Mouse (Mus musculus) adrenal gland, postnatal 25 days (tissue): ENCODE measurements around the gene Gm11027. TPM values are rescaled to one million over a fixed set of nuclear protein-coding genes. Genes with fewer than 3 reads are reported as not detected.

ENCODE experiments used
- DNase-seq: peaks from one replicate; pipeline ENCODE4 v3.0.0; 2021; ENCODE audit warnings: mixed read lengths
- microRNA-seq, 2 experiments: library from miRNA; unstranded; fragments of <30 nt; microRNA quantifications; one replicate each; pipeline ENCODE4 v1.2.0; 2021
- total RNA-seq: library from RNA; stranded (reverse); gene quantifications from 2 replicates; pipeline ENCODE4 v1.2.3, GENCODE M21; 2021

Gene Gm11027
- total RNA-seq, 1 experiment from 2014 or later = not detected

DNA sequence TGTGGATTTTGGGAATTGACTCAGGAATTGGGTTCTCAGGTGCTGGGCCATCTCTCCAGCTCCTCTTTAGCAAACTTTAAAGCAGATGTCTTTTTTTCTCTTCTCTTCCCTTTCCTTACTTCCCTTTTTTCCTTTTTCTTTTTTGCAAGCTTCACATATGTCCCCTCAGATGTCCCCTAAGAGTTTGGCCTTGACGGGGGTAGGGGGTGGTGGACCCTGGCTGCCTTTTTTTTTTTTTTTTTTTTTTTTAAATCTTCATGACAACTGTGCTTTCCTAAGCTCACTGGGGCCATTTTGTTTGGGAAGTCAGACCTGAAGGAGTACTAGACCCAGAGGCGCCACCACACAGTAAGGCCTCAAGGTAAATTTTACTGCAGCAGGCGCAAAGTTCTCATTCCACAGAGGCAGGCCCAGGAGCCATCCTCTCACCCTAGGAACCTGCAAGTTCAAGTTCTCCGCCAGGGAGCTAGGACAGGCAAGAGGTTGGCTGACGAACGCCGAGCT, 5.0 kb downstream of the Gm11027 start:
- DNase-seq = no peak

- DNase-seq = peak; percentile 100
Measured at GRCm38 (mm10) chr12:116280653-116281364, 5.6 kb downstream of the Gm11027 start, which contains the start of gene Esyt2. Esyt2 (plus strand) TSS chr12:116281196.

DNA sequence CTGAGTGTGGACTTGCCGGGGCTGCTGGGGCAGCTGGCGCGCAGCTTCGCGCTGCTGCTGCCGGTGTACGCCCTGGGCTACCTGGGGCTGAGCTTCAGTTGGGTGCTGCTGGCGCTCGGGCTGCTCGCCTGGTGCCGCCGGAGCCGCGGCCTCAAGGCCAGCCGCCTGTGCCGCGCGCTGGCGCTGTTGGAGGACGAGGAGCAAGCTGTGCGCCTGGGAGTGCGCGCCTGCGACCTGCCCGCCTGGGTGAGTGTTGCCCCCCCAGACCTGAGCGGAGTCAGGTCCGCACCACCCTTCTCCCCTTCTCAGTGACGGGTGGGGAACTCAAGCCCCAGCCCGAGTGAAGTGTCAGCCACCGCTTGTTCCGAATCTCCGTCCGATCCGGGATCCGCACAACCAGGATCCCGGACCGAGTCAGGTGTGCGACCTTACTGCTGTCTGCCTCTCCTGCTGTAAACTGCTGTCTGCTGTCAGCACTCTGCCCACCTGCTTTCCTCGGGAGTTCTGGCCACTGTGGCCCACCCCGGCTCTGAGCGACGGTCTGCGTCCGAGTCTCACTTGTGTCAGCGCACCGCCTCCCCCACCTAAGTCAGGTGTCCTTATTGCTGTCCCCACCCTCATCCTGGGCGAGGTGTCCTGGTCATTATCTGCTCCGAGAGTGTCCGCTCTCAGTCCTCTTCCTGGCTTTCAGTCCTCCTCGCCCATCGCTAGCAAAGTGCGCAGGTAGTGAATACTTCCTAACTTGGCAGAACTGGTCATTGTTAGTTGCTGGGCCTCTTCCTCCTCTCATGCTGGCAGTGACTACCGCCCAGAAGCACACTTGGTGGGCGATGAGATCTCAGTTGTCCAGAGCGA, 6.5 kb downstream of the Gm11027 start:
- DNase-seq = peak; percentile 60

DNA sequence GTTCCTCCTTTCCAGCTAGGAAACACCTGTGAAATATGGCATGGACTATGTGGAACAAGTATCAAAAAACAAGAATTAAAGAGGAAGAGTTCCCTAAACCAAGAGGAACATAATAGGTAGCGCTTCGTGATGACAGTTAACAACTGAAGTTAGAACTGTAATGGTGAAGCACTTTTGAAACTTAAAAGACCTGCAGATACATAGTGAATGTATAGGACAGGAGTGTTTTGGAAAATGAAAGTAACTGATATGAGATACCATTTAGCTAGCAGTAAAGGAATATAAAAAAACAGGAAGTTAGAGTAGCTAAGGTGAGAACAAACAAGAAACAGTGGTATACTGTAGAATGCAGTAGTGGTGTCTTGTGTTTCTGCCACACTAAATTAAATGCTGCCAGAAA, 7.7 kb downstream of the Gm11027 start:
- DNase-seq = no peak

GRCm38 (mm10) chr12:116283511-116283910, 8.3 kb downstream of the Gm11027 start:
- no peak for DNase-seq

GRCm38 (mm10) chr12:116293185-116293584, 18.0 kb downstream of the Gm11027 start:
- no peak for DNase-seq

GRCm38 (mm10) chr12:116293599-116294292, 18.6 kb downstream of the Gm11027 start:
- DNase-seq = no peak

DNA sequence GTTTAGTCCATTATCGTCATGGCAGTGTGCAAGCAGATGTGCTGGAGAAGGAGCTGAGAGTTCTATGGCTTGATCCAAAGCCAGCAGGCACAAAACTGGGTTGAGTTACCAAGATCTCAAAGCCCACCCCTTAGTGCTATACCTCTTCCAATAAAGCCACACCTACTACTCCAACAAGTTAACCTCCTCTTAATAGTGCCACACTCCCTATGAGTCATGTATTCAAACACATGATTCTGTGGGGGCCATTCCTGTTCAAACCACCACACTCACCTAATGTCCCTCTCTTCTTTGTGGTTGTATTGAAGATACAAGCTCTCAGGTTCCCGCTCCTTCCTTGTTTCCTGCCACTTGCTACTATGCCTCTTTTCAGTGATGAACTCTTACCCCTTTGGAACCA, 24.7 kb downstream of the Gm11027 start:
- DNase-seq = no peak

DNA sequence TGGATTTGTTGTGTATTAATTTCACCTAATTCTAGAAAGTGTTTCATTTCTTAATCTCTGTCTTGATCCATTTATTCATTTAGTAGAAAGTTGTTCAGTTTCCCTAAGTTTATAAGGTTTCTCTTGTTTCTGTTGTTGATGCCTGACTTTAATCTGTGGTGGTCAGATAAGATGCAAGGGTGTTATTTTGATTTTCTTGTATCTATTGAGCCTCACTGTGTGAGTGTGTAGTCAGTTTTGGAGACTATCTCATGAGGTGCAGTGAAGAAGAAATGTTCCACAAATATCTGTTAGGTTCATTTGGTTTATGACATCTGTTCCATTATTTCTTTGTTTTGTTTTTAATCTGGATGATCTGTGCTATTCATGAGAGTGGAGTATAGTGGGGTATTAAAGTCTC, 27.0 kb downstream of the Gm11027 start:
- no peak for DNase-seq

DNA sequence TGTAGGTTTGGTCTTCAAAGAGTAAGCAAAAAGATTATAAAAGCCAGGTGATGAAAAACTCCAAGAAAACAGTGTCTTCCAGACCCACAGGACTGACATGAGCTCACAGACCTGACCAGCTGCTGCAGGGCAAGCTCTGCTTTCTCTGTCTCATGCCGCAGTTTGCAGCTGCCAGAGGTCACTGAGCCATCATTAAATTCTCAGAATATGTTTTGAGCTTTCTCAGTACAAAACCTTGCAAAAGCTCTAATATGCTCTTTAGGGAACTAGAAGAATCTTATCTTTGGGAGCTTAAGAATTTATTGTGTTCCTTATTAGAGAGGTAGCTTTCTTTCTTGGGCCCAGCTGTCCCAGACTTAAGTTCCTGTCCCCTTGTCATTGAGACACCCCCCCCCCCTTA, 30.9 kb downstream of the Gm11027 start:
- peak; percentile 20 for DNase-seq

DNA sequence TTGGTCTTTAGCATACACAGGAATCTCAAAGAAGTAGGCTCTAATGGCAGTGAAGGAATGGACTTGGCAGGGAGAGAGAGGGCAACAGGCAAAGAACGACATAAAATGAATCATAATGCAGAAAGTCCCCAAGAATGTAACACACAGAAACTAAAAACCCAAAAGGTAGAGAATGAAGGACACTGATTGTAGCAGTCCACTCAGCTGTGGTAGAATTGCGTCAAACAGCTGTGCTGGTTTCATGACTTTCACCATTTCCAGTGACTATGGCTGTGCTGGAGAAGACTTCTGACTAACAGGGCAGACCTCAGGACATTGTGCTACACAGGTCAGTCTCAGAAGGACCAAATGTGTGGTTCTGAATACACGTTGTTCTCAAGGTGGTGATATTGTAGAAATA, 32.7 kb downstream of the Gm11027 start:
- DNase-seq = no peak

DNA sequence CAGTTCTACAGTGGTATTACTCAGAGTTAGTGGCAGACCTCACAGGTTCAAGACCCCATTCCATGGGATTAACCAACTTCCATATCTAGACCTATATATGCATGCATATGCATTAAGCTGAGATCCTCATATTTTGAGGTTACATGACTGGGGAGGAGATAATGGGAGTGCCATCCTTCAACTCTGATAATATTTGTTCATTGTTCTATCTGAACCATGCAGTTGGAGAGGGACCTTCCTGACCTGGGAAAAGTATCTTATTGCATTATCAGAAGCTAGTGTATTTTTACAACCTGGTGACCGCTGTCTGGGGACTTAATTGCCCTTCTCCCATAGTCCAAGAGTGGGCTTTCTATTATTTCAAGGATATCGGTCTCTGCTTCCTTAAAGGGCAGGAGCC, 33.4 kb downstream of the Gm11027 start:
- DNase-seq = no peak

GRCm38 (mm10) chr12:116313816-116314215, 38.6 kb downstream of the Gm11027 start:
- no peak for DNase-seq

DNA sequence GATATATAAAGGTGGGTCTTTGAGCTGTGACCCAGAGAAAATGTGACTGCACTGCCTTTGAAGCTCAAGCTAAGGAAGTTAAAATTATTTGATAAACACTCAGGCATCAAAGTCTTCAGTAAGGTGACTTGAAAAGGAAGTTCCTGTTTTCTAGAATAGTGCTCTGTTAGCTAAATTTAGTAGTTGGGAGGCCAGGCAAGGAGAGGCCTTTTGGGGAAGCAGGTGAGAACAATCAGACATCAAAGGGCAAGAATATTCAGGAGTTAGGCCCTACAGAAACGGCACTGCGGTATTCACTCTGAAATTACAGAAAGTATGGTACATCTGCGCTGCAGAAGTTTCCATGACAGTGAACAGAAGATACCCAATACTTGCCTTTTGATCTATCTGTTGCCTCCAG, 40.3 kb downstream of the Gm11027 start:
- no peak for DNase-seq

DNA sequence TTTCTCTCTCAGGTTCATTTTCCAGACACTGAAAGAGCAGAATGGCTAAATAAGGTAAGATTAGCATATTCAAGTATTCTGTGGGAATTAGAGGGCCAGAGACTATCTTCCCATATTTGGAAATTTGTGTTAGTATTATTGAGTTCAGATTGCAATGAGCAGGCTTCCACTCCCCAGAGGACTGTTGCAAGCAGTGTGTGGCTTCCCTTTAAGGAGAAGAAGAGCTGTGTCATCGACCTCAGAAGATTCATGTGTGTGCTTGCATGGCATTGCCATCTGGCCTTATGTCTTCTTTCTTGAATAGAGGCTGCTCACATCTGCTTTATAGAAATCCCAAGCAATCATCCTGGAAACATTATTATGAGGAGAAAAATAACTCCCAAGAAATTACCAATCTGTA, 42.6 kb downstream of the Gm11027 start:
- DNase-seq = no peak

Small RNA genes within 50 kb of the gene (microRNA-seq; reads per million reads assigned to microRNA genes)
- 0 reads per million in 2 experiments for gene Gm23190

Other genes starting within 250 kb of the Gm11027 start
- gene Zfp386, start 227.7 kb upstream of the Gm11027 start, total RNA-seq = 31.9 and 39.7 TPM in 2 replicates
- gene Vipr2, start 197.7 kb upstream of the Gm11027 start, total RNA-seq = 0.09 TPM in 1 of 2 replicates, not detected in the other
- gene Wdr60, start 12.4 kb upstream of the Gm11027 start, total RNA-seq = 11.4 and 14.1 TPM in 2 replicates
- gene Esyt2, start 5.8 kb downstream of the Gm11027 start, total RNA-seq = 60.9 and 71.7 TPM in 2 replicates
- gene Ncapg2, start 130.0 kb downstream of the Gm11027 start, total RNA-seq = 10.8 and 14.1 TPM in 2 replicates
- 15.1 and 21.7 TPM in 2 replicates for gene Ptprn2, start 210.3 kb downstream of the Gm11027 start, total RNA-seq